Mouse (Mus musculus): ENCODE measurements around the gene 1700093K21Rik.
"Not testable (repeated sequence)": the region's sequence is repeated elsewhere in the genome, so short reads cannot be mapped to it uniquely, and the experiment has no call there.

The 1700093K21Rik gene

DNA sequence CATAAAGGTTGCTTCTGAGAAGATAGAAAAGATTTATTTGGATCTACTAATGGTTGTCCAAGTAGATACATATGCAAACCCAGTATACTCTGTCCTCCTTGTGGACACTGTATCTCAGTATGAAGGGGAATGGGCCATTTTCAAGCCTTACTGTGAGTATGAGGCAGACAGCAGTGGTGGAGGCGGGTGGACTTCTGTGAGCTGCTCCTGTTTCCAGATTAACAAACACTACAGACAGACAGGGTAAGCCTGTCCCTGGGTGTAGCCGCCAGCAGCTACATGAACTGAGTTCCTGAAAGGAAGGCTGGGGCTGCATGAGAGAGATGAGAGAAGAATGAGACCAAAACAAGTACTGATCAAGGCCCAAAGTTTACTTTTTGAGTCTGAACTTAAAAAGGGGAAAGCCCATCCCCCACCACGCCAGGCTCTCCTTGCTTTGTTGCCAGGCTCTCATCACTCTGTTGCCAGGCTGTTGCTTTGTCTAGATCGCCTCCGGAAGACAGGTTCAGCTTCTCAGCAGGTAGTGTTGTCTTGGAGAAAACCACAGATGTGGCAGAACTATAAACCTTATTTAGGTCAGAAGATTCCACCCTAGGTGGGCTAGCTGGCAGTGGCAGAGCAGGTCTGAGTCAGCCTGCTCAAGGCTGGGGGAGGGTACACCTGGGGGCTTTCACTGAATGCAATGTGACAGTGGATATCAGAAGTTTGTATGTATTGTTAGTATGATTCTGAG lies at the start of gene 1700093K21Rik:
Gene 1700093K21Rik, minus strand, starts transcription at position 683 of the 733 bp plus-strand sequence.
- DNase-seq: no peak

GRCm38 (mm10) chr11:23570130-23570529 lies 49.2 kb upstream of the 1700093K21Rik start:
- DNase-seq: no peak

- peak; percentile 82 for DNase-seq
Measured at GRCm38 (mm10) chr11:23565761-23566160, 44.8 kb upstream of the 1700093K21Rik start.

DNA sequence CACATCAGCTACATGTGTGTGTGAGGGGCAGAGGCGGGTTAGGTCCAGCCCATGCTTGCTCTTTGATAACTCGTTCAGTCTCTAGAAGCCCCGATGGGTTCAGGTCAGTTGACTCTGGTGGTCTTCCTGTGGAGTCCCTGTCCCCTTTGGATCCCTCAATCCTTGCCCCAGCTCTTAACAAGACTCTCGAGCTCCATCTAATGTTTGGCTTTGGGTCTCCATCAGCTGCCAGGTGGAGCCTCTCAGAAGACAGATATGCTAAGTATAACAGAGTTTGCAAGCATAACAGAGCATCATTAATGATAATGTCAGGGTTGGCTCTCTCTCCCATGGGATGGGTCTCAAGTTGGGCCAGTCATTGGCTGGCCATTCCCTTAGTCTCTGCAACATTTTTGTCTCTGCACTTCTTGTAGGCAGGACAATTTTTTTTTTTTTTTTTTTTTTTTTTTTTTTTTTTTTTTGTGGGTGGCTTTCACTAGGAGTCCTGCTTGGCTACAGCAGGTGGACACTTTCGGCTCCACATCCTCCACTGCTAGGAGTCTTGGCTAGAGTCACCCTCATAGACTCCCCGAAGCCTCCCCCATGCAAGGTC lies 36.2 kb upstream of the 1700093K21Rik start:
- DNase-seq: peak; percentile 15

GRCm38 (mm10) chr11:23537446-23537845 lies 16.5 kb upstream of the 1700093K21Rik start:
- no peak for DNase-seq

- DNase-seq: no peak
Measured at GRCm38 (mm10) chr11:23518981-23519380, 2.0 kb downstream of the 1700093K21Rik start.

- no peak for DNase-seq
Measured at GRCm38 (mm10) chr11:23515315-23515714, 5.6 kb downstream of the 1700093K21Rik start.

- not testable (repeated sequence) for DNase-seq
Measured at GRCm38 (mm10) chr11:23514785-23515184, 6.2 kb downstream of the 1700093K21Rik start.

GRCm38 (mm10) chr11:23504801-23505200 lies 16.2 kb downstream of the 1700093K21Rik start:
- not testable (repeated sequence) for DNase-seq

DNA sequence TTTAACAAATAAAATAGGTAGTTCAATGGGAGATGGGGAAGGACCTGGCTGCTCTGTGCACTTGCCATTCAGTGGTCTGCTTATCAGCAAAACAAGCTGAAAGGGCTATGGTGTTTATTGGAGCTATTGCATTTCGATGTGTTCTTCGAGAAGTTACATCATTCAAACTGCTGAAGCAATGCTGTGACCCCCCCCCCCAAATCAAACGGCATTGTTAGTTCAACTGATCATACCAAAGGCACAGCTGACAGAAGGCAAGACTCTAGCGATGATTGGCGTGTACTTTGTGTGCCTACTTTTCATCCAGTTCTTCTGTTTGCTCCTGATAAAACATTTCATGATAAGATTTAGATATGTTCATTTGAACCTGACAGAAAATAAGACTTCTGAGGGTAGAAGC lies 22.3 kb downstream of the 1700093K21Rik start:
- no peak for DNase-seq

DNA sequence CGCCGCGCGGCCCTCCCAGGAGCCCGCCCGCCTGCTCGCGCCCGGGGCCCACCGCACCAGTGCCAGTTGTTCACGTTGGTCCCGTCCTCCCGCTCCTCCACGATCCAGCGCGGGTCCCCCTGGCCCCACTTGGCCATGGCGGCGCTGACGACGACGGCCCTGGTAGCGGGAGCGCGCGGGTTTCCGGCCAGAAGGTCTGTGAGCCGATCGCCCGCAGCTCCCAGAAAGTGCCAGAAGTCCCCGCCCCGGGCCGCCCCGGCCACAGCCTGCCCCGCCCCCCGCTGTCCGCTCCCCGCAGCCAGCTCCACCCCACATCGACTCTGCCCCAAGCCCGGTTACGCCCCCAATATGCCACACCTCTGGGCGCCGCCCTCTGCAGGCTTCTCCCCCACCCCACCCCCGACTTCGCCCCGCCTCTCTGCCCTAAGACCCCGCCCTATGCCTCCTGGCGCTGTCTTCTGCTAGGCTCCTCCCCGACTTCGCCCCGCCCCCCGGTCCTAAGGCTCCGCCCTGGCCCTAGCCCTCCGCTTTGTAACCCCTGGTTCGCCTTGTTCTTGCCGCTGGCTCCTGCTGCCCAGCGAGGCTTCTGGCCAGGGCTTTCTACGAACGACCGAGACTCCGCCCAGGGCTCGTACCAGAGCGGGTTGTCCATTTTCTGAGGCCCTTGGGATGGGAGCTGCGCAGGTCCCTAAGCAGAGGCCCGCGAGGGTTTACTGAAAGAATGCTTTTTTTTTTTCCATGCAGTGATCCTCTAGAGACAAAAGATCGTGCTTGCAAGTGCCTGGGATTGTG lies 23.0 kb downstream of the 1700093K21Rik start, which contains the start of gene Ahsa2:
Gene Ahsa2, minus strand, starts transcription at position 313 of the 792 bp plus-strand sequence.
- DNase-seq: peak; percentile 99

GRCm38 (mm10) chr11:23497335-23497717 lies 23.6 kb downstream of the 1700093K21Rik start:
- DNase-seq: peak; percentile 79

GRCm38 (mm10) chr11:23496661-23497060 lies 24.3 kb downstream of the 1700093K21Rik start:
- no peak for DNase-seq

DNA sequence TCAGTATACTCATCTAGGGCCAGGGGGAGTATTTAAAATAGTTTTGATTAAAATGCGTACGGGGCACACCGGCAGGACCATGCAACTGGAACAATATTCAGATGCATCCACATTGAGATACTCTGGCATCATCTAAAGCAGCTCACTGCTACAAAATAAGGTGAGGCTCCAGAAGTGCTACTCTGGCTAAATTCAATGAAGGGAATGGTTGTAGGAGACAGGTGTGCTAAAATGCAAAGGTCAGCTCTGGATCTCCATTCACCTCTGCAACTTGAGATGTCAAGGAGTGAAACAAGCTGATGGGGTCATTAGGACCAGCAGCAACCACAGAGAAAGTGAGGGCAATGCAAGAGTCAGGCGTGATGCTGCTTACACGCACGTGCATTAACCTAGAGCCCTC lies 25.7 kb downstream of the 1700093K21Rik start:
- no peak for DNase-seq

GRCm38 (mm10) chr11:23492048-23492790 lies 28.7 kb downstream of the 1700093K21Rik start:
- DNase-seq: no peak

GRCm38 (mm10) chr11:23489955-23490354 lies 31.0 kb downstream of the 1700093K21Rik start:
- DNase-seq: no peak
